Mouse (Mus musculus): ENCODE measurements at regions not wholly inside any gene's neighbourhood (a gene's known extent, or its start where the extent isn't known, plus 50 kb on each side); places are given as distances from the start of the nearest gene placed in this dataset.

- no peaks in the 10 kb centered on the region for H3K36me3 ChIP-seq
- no peak overlapping the region for H3K4me3 ChIP-seq
- H3K9me3 ChIP-seq (replicated peaks): no peaks in the 10 kb centered on the region
- no peak overlapping the region for H3K27ac ChIP-seq (replicated peaks)
- H3K27me3 ChIP-seq (ENCODE audit: low read depth, poor library complexity, severe bottlenecking): no peaks in the 10 kb centered on the region
- DNase-seq (ENCODE audit: low spot score): no peak
- no peaks in the 10 kb centered on the region for H3K4me1 ChIP-seq
- 91% methylated on average over 4 of the region's 4 CpGs for WGBS
Observed at GRCm38 (mm10) chr3:45523281-45523680, 145.1 kb downstream of the Pcdh10 start.

DNA sequence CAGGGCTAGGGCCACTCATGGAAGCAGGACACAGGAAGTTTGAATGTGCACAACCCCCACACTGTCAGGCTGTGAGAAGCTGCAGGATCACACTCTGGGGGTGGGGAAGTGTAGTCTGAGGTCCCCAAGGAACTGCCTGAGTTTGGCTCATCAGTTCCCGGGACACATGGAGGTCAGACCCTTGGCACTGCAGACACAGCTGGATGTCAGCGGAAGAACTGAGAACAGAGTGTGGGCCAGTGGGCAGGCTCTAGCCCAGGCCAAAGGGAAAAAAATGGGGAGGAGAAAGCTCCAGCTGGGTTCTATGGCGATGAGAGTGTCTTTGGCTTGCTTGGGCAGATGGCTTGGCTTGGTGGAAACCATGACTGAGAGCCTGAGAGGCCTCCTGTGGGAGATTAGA is 168.9 kb downstream of the Pcdh10 start:
- Histone ChIP-seq H3K27ac (replicated peaks) (no peak overlapping the region), H3K4me1 (no peaks in the 10 kb centered on the region), H3K36me3 (no peaks in the 10 kb centered on the region), H3K4me3 (no peak overlapping the region), H3K27me3 (ENCODE audit: low read depth, poor library complexity, severe bottlenecking) (no peaks in the 10 kb centered on the region), H3K9me3 (replicated peaks) (no peaks in the 10 kb centered on the region)
- no peak for DNase-seq (ENCODE audit: low spot score)
- 89% methylated on average over 3 of the region's 3 CpGs for WGBS

DNA sequence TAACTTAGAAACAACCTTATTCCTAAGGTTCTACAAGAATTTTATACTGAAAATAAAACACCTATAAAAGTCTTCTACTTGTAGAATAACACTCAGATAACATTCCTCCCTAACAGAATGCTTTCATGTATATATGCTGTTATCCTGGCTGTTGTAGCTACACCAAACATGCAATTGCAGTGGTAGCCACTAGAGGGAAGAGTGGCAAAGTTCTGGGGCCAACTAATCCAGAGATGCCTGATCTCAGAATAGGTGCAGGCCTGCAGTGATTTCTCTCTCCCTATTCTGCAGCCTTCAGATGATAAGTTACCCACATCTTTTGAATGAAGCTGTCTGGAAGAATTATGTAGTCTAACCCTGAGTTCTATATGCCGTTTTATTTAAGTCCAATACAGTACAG is 177.5 kb downstream of the Pcdh10 start:
- Histone ChIP-seq H3K9me3 (replicated peaks) (no peaks in the 10 kb centered on the region), H3K4me3 (no peak overlapping the region), H3K36me3 (no peaks in the 10 kb centered on the region), H3K4me1 (no peaks in the 10 kb centered on the region), H3K27me3 (ENCODE audit: low read depth, poor library complexity, severe bottlenecking) (no peaks in the 10 kb centered on the region), H3K27ac (replicated peaks) (no peak overlapping the region)
- WGBS: 31% methylated on average over 1 of the region's 1 CpGs
- peak; percentile 44 for DNase-seq (ENCODE audit: low spot score)

GRCm38 (mm10) chr3:45572995-45573394 is 194.8 kb downstream of the Pcdh10 start:
- H3K4me1 ChIP-seq: no peaks in the 10 kb centered on the region
- DNase-seq (ENCODE audit: low spot score): no peak
- H3K27ac ChIP-seq (replicated peaks): no peak overlapping the region
- no peak overlapping the region for H3K4me3 ChIP-seq
- no peaks in the 10 kb centered on the region for H3K36me3 ChIP-seq
- WGBS: 93% methylated on average over 1 of the region's 1 CpGs
- no peaks in the 10 kb centered on the region for H3K27me3 ChIP-seq (ENCODE audit: low read depth, poor library complexity, severe bottlenecking)
- no peaks in the 10 kb centered on the region for H3K9me3 ChIP-seq (replicated peaks)

GRCm38 (mm10) chr3:45577035-45577434 is 198.8 kb downstream of the Pcdh10 start:
- Histone ChIP-seq H3K4me1 (no peaks in the 10 kb centered on the region), H3K27me3 (ENCODE audit: low read depth, poor library complexity, severe bottlenecking) (no peaks in the 10 kb centered on the region), H3K9me3 (replicated peaks) (no peaks in the 10 kb centered on the region), H3K27ac (replicated peaks) (no peak overlapping the region), H3K36me3 (no peaks in the 10 kb centered on the region), H3K4me3 (no peak overlapping the region)
- WGBS: 91% methylated on average over 1 of the region's 1 CpGs
- no peak for DNase-seq (ENCODE audit: low spot score)

DNA sequence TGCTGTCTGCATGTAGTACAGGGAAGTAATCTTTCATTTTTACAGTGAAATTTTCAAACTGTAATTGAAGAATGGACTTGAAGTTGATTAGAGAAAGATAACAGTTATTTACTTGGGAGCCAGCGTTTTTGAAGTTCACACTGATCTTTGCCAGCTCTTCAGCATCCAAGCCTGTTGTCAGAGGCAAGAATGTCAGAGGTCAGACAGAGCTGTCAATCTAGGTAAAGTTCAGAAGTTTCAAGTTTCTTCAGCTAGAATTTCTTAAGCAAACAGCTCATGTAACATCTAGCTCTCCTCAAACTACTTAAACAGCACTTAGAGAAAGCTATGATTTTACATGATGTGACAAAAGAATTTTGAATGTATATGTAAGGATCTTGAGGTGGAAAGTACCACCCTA is 215.4 kb downstream of the Pcdh10 start:
- DNase-seq (ENCODE audit: low spot score): no peak
- Histone ChIP-seq H3K27ac (replicated peaks) (no peak overlapping the region), H3K9me3 (replicated peaks) (no peaks in the 10 kb centered on the region), H3K27me3 (ENCODE audit: low read depth, poor library complexity, severe bottlenecking) (no peaks in the 10 kb centered on the region), H3K36me3 (no peaks in the 10 kb centered on the region), H3K4me3 (no peak overlapping the region), H3K4me1 (no peaks in the 10 kb centered on the region)
- 65% methylated on average over 1 of the region's 1 CpGs for WGBS

- Histone ChIP-seq H3K36me3 (no peaks in the 10 kb centered on the region), H3K27ac (replicated peaks) (no peak overlapping the region), H3K27me3 (ENCODE audit: low read depth, poor library complexity, severe bottlenecking) (no peaks in the 10 kb centered on the region), H3K4me3 (no peak overlapping the region), H3K4me1 (no peaks in the 10 kb centered on the region), H3K9me3 (replicated peaks) (no peaks in the 10 kb centered on the region)
- DNase-seq (ENCODE audit: low spot score): no peak
- 76% methylated on average over 2 of the region's 2 CpGs for WGBS
Observed at GRCm38 (mm10) chr3:45602278-45602677, 224.1 kb downstream of the Pcdh10 start.

DNA sequence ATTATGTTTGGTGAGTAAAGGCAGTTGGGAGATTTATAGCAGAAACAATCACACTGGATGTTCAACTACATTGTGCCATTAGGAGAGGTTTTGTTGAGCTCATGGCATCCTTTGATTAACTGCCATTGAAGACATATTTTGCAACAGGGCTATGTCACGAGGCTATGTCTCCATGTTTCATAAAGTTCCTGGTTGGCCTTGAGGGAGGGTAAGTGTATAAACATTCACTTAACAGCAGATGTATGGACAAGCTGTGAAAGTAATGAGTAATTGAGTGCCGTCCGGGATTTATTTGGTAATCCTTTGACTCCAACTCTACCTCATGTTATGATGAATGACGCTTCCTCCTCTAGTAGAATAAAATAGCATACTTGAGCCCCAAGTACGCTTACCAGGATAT is 225.0 kb downstream of the Pcdh10 start:
- WGBS: 92% methylated on average over 5 of the region's 5 CpGs

DNA sequence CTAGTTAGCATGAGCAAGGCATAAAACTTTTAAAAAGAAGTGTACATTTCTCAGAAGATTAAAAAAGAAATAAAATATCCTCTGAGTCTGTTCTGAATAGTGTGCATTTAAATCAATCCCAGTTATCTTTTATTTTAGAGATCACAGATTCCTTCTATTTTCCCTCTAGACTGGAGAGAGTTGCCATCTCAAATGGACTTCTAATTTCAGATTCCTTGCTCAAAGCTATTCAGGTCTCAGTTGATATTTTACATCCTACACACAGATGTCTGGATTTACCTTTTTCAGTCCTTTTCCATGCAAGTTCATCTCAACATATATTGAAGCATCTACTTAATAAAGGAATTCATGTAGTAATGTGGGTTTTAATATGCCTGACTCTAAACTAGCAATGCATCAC is 242.5 kb downstream of the Pcdh10 start:
- H3K27ac ChIP-seq (replicated peaks): no peak overlapping the region
- H3K4me3 ChIP-seq: no peak overlapping the region
- DNase-seq (ENCODE audit: low spot score): no peak
- no peaks in the 10 kb centered on the region for H3K4me1 ChIP-seq
- no peaks in the 10 kb centered on the region for H3K9me3 ChIP-seq (replicated peaks)
- H3K36me3 ChIP-seq: no peaks in the 10 kb centered on the region
- no peaks in the 10 kb centered on the region for H3K27me3 ChIP-seq (ENCODE audit: low read depth, poor library complexity, severe bottlenecking)

More for the DNA sequence above, 225.0 kb downstream of the Pcdh10 start:
- Histone ChIP-seq H3K27me3 (ENCODE audit: low read depth, poor library complexity, severe bottlenecking) (no peaks in the 10 kb centered on the region), H3K4me1 (no peaks in the 10 kb centered on the region), H3K36me3 (no peaks in the 10 kb centered on the region), H3K27ac (replicated peaks) (no peak overlapping the region), H3K9me3 (replicated peaks) (no peaks in the 10 kb centered on the region), H3K4me3 (no peak overlapping the region)
- DNase-seq (ENCODE audit: low spot score): no peak

DNA sequence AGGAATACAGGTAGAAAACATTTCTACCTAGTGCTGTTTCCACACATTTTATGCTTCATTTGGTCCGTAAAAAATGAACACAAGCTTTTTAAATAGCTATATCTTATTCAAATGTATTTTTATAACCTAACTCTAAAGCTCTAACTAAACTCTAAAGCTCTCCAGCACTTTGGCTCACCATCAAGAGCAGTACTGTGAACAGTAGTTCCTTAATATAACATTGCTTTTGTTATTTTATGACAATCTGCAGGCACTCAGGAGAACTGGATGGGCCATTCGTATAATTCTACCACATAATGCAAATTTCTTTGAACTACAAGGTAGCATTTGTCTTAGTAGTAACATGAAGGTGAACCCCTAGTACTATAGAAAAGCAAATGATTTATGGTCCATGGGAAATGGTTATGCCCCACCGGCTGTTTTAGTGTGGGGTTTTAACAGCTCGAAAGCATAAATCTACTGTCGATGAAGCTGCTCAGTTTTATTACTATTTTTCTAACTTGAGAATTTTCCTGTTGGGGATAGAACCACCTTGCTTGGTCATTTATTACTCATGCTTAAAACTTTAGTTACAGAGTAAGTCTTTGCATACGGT is 267.8 kb downstream of the Pcdh10 start:
- Histone ChIP-seq H3K36me3 (no peaks in the 10 kb centered on the region), H3K4me1 (no peaks in the 10 kb centered on the region), H3K27ac (replicated peaks) (no peak overlapping the region), H3K9me3 (replicated peaks) (no peaks in the 10 kb centered on the region), H3K27me3 (ENCODE audit: low read depth, poor library complexity, severe bottlenecking) (no peaks in the 10 kb centered on the region), H3K4me3 (no peak overlapping the region)
- 96% methylated on average over 6 of the region's 6 CpGs for WGBS
- DNase-seq (ENCODE audit: low spot score): no peak

DNA sequence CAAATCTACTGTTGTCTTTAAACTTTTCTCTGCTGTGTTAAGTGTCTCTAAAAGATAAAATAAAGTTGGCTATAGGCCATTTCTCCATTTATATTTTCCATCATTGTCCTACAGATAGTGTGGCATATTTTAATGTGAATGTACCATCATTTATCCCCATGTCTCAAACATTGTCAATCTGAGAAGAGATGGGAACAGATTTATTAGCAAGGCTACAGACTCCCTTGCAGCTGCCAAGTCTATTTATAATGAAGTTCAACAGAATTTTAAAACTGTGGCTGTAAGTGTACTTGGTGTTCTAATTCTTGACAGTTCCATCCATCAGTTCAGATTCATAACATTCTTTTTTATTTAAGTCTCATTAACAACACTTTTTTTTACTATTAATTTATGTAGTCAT is 271.2 kb downstream of the Pcdh10 start:
- Histone ChIP-seq H3K27me3 (ENCODE audit: low read depth, poor library complexity, severe bottlenecking) (no peaks in the 10 kb centered on the region), H3K36me3 (no peaks in the 10 kb centered on the region), H3K27ac (replicated peaks) (no peak overlapping the region), H3K4me1 (no peaks in the 10 kb centered on the region), H3K4me3 (no peak overlapping the region), H3K9me3 (replicated peaks) (no peaks in the 10 kb centered on the region)
- no peak for DNase-seq (ENCODE audit: low spot score)

- WGBS: 90% methylated on average over 5 of the region's 5 CpGs
- H3K36me3 ChIP-seq: no peaks in the 10 kb centered on the region
Observed at GRCm38 (mm10) chr3:45657023-45657422, 278.8 kb downstream of the Pcdh10 start.

DNA sequence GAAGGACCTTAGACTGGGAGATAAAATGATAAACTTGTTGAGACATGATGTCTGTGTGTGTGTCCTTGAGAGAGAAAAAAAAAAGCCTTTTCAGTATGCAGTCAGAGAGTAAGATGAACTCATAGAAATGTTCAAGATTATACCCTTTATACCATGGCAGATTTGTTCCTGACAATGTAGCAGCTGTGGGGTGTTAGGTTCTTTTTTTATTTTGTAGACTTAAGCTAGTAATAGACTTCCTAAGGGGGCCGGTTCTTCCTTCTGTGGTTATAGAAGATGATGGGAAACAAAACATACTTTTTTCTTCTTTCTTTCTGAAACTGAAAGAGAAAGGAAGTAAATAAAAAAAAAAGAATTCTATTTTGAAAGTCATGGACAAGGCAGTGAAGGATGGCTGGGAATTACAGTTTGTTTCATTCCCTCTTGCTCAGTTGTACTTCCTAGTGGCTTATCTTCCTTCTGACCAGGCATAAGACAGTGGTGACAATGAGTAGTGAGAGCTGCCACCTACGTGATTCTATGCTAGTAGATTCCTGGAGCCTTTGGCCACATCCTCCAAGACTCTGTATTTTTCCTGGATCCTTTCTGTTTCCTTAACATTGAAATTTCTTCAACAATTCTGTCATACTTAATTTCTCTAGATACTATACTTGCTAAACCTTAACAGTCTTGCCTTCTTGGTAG is 280.0 kb downstream of the Pcdh10 start:
- H3K4me3 ChIP-seq: no peak overlapping the region
- H3K27me3 ChIP-seq (ENCODE audit: low read depth, poor library complexity, severe bottlenecking): no peaks in the 10 kb centered on the region
- no peak for DNase-seq (ENCODE audit: low spot score)
- no peak overlapping the region for H3K27ac ChIP-seq (replicated peaks)
- H3K4me1 ChIP-seq: no peaks in the 10 kb centered on the region
- no peaks in the 10 kb centered on the region for H3K9me3 ChIP-seq (replicated peaks)
- WGBS: 83% methylated on average over 2 of the region's 2 CpGs
- no peaks in the 10 kb centered on the region for H3K36me3 ChIP-seq

More at GRCm38 (mm10) chr3:45657023-45657422, 278.8 kb downstream of the Pcdh10 start:
- Histone ChIP-seq H3K9me3 (replicated peaks) (no peaks in the 10 kb centered on the region), H3K27ac (replicated peaks) (no peak overlapping the region), H3K4me3 (no peak overlapping the region), H3K27me3 (ENCODE audit: low read depth, poor library complexity, severe bottlenecking) (no peaks in the 10 kb centered on the region), H3K4me1 (no peaks in the 10 kb centered on the region)
- no peak for DNase-seq (ENCODE audit: low spot score)

Data from midbrain, embryonic 10.5 days (tissue).